Mouse (Mus musculus) embryo, embryonic 9.5 days (tissue): ENCODE data around the gene Cnot3.
"Not testable (repeated sequence)": the region's sequence is repeated elsewhere in the genome, so short reads cannot be mapped to it uniquely, and the experiment has no call there.

Source experiments
- DNase-seq: peaks from one replicate; pipeline ENCODE4 v3.0.0-alpha.2; 2017; ENCODE audit errors: extremely low spot score

Gene Cnot3

GRCm38 (mm10) chr7:3646641-3647040 is 1.6 kb downstream of the Cnot3 start:
- DNase-seq, result no peak

GRCm38 (mm10) chr7:3656966-3657365 is 11.9 kb downstream of the Cnot3 start:
- no peak for DNase-seq

GRCm38 (mm10) chr7:3658578-3658977 is 13.5 kb downstream of the Cnot3 start:
- DNase-seq, result no peak

GRCm38 (mm10) chr7:3664524-3665214 is 19.6 kb downstream of the Cnot3 start:
- DNase-seq, result no peak

GRCm38 (mm10) chr7:3665215-3666114 is 20.4 kb downstream of the Cnot3 start, which contains the start of gene Leng1:
Gene Leng1, minus strand, starts transcription at chr7:3665840.
- DNase-seq, result peak; percentile 93

- peak; percentile 30 for DNase-seq
These were observed 21.9 kb downstream of the Cnot3 start for GRCm38 (mm10) chr7:3666921-3667391.

GRCm38 (mm10) chr7:3674507-3675227 is 29.6 kb downstream of the Cnot3 start:
- DNase-seq, result peak; percentile 63

- no peak for DNase-seq
These were observed 30.1 kb downstream of the Cnot3 start for GRCm38 (mm10) chr7:3675228-3675548.

GRCm38 (mm10) chr7:3676371-3676770 is 31.3 kb downstream of the Cnot3 start:
- no peak for DNase-seq

- no peak for DNase-seq
These were observed 32.3 kb downstream of the Cnot3 start, which contains the start of gene Tmc4 for GRCm38 (mm10) chr7:3677342-3677741. Gene Tmc4, minus strand, starts transcription at chr7:3677553.

GRCm38 (mm10) chr7:3683908-3684550 is 39.0 kb downstream of the Cnot3 start:
- DNase-seq, result no peak

- DNase-seq, result no peak
These were observed 39.6 kb downstream of the Cnot3 start for GRCm38 (mm10) chr7:3684698-3685097.

- DNase-seq, result no peak
These were observed 40.5 kb downstream of the Cnot3 start for GRCm38 (mm10) chr7:3685400-3686187.

- no peak for DNase-seq
These were observed 46.9 kb downstream of the Cnot3 start for GRCm38 (mm10) chr7:3691919-3692318.

- no peak for DNase-seq
These were observed 47.4 kb downstream of the Cnot3 start, which contains the start of gene Tsen34 for GRCm38 (mm10) chr7:3692382-3692986. Gene Tsen34, plus strand, starts transcription at chr7:3692863.

- peak; percentile 96 for DNase-seq
These were observed 48.1 kb downstream of the Cnot3 start, which contains the start of gene Mboat7 for GRCm38 (mm10) chr7:3692987-3693808. Gene Mboat7, minus strand, starts transcription at chr7:3693523.

- no peak for DNase-seq
These were observed 48.7 kb downstream of the Cnot3 start for GRCm38 (mm10) chr7:3693809-3694075.

GRCm38 (mm10) chr7:3694076-3694948 is 49.2 kb downstream of the Cnot3 start:
- peak; percentile 87 for DNase-seq

GRCm38 (mm10) chr7:3694949-3695305 is 49.9 kb downstream of the Cnot3 start:
- not testable (repeated sequence) for DNase-seq
